Mouse (Mus musculus): Measurements from ENCODE around the gene Cpsf3. TPM values are rescaled to one million over a fixed set of nuclear protein-coding genes. Genes with fewer than 3 reads are reported as not detected.

The Cpsf3 gene
- polyA plus RNA-seq, 1 experiment: not detected

- TF ChIP-seq CTCF (IDR thresholded peaks at IDR 0.05; ENCODE audit: insufficient read depth, low read depth, low read length) (no peak), POLR2A (IDR thresholded peaks at IDR 0.05; ENCODE audit: insufficient read depth, low read depth, low read length) (peak; percentile 43; the same call in 1 of the 2 replicates)
- H3K27ac ChIP-seq (ENCODE audit: insufficient read depth, low read depth, low read length): peak within 1 kb of the TSS; percentile 57
- H3K4me1 ChIP-seq (ENCODE audit: control insufficient read depth, insufficient read depth, low read length): no peaks in the 10 kb centered on the region; the same call in 1 of the 2 replicates
- H3K4me3 ChIP-seq (ENCODE audit: insufficient read depth, low read depth, low read length): peak within 1 kb of the TSS; percentile 67
- under 1% methylated on average over 28 of the region's 28 CpGs for WGBS
These were observed 1.0 kb downstream of the Cpsf3 start, which contains the start of gene Itgb1bp1 for GRCm38 (mm10) chr12:21286243-21286622. Gene Itgb1bp1 (minus strand): TSS chr12:21286284.

- WGBS: 27% methylated on average over 18 of the region's 18 CpGs
- Histone ChIP-seq H3K4me1 (ENCODE audit: control insufficient read depth, insufficient read depth, low read length) (no peaks in the 10 kb centered on the region; the same call in 1 of the 2 replicates), H3K27ac (ENCODE audit: insufficient read depth, low read depth, low read length) (peak overlapping the region; percentile 57), H3K4me3 (ENCODE audit: insufficient read depth, low read depth, low read length) (peak overlapping the region; percentile 67)
- TF ChIP-seq POLR2A (IDR thresholded peaks at IDR 0.05; ENCODE audit: insufficient read depth, low read depth, low read length): no peak
- TF ChIP-seq CTCF (IDR thresholded peaks at IDR 0.05; ENCODE audit: insufficient read depth, low read depth, low read length): no peak
These were observed 1.8 kb downstream of the Cpsf3 start for GRCm38 (mm10) chr12:21286712-21287650.

GRCm38 (mm10) chr12:21288716-21289395 is 3.7 kb downstream of the Cpsf3 start:
- Histone ChIP-seq H3K4me3 (ENCODE audit: insufficient read depth, low read depth, low read length) (no peak overlapping the region), H3K27ac (ENCODE audit: insufficient read depth, low read depth, low read length) (no peak overlapping the region), H3K4me1 (ENCODE audit: control insufficient read depth, insufficient read depth, low read length) (no peaks in the 10 kb centered on the region; the same call in 1 of the 2 replicates)
- WGBS: 60% methylated on average over 3 of the region's 3 CpGs
- TF ChIP-seq POLR2A (IDR thresholded peaks at IDR 0.05; ENCODE audit: insufficient read depth, low read depth, low read length) (no peak), CTCF (IDR thresholded peaks at IDR 0.05; ENCODE audit: insufficient read depth, low read depth, low read length) (no peak)

GRCm38 (mm10) chr12:21289651-21290050 is 4.5 kb downstream of the Cpsf3 start:
- no peak for TF ChIP-seq POLR2A (IDR thresholded peaks at IDR 0.05; ENCODE audit: insufficient read depth, low read depth, low read length)
- no peak for TF ChIP-seq CTCF (IDR thresholded peaks at IDR 0.05; ENCODE audit: insufficient read depth, low read depth, low read length)
- WGBS: 83% methylated on average over 6 of the region's 6 CpGs
- no peak overlapping the region for H3K4me3 ChIP-seq (ENCODE audit: insufficient read depth, low read depth, low read length)
- no peaks in the 10 kb centered on the region; the same call in 1 of the 2 replicates for H3K4me1 ChIP-seq (ENCODE audit: control insufficient read depth, insufficient read depth, low read length)
- H3K27ac ChIP-seq (ENCODE audit: insufficient read depth, low read depth, low read length): no peak overlapping the region

GRCm38 (mm10) chr12:21298856-21299255 is 13.7 kb downstream of the Cpsf3 start:
- Histone ChIP-seq H3K4me1 (ENCODE audit: control insufficient read depth, insufficient read depth, low read length) (no peaks in the 10 kb centered on the region), H3K4me3 (ENCODE audit: insufficient read depth, low read depth, low read length) (no peak overlapping the region), H3K27ac (ENCODE audit: insufficient read depth, low read depth, low read length) (no peak overlapping the region)
- no peak for TF ChIP-seq POLR2A (IDR thresholded peaks at IDR 0.05; ENCODE audit: insufficient read depth, low read depth, low read length)
- no peak for TF ChIP-seq CTCF (IDR thresholded peaks at IDR 0.05; ENCODE audit: insufficient read depth, low read depth, low read length)
- WGBS: 96% methylated on average over 11 of the region's 11 CpGs

- Histone ChIP-seq H3K4me3 (ENCODE audit: insufficient read depth, low read depth, low read length) (no peak overlapping the region), H3K27ac (ENCODE audit: insufficient read depth, low read depth, low read length) (no peak overlapping the region), H3K4me1 (ENCODE audit: control insufficient read depth, insufficient read depth, low read length) (no peaks in the 10 kb centered on the region)
- WGBS: 83% methylated on average over 7 of the region's 7 CpGs
- TF ChIP-seq CTCF (IDR thresholded peaks at IDR 0.05; ENCODE audit: insufficient read depth, low read depth, low read length) (no peak), POLR2A (IDR thresholded peaks at IDR 0.05; ENCODE audit: insufficient read depth, low read depth, low read length) (no peak)
These were observed 16.1 kb downstream of the Cpsf3 start for GRCm38 (mm10) chr12:21301324-21301723.

GRCm38 (mm10) chr12:21301932-21302331 is 16.7 kb downstream of the Cpsf3 start:
- H3K4me1 ChIP-seq (ENCODE audit: control insufficient read depth, insufficient read depth, low read length): no peaks in the 10 kb centered on the region
- TF ChIP-seq POLR2A (IDR thresholded peaks at IDR 0.05; ENCODE audit: insufficient read depth, low read depth, low read length) (no peak), CTCF (IDR thresholded peaks at IDR 0.05; ENCODE audit: insufficient read depth, low read depth, low read length) (no peak)
- H3K4me3 ChIP-seq (ENCODE audit: insufficient read depth, low read depth, low read length): no peak overlapping the region
- 93% methylated on average over 8 of the region's 8 CpGs for WGBS
- no peak overlapping the region for H3K27ac ChIP-seq (ENCODE audit: insufficient read depth, low read depth, low read length)

GRCm38 (mm10) chr12:21302361-21302783 is 17.2 kb downstream of the Cpsf3 start:
- TF ChIP-seq POLR2A (IDR thresholded peaks at IDR 0.05; ENCODE audit: insufficient read depth, low read depth, low read length): no peak
- Histone ChIP-seq H3K4me1 (ENCODE audit: control insufficient read depth, insufficient read depth, low read length) (no peaks in the 10 kb centered on the region), H3K4me3 (ENCODE audit: insufficient read depth, low read depth, low read length) (no peak overlapping the region), H3K27ac (ENCODE audit: insufficient read depth, low read depth, low read length) (no peak overlapping the region)
- WGBS: 87% methylated on average over 5 of the region's 5 CpGs

GRCm38 (mm10) chr12:21305741-21306140 is 20.6 kb downstream of the Cpsf3 start:
- WGBS: 96% methylated on average over 4 of the region's 4 CpGs
- H3K4me3 ChIP-seq (ENCODE audit: insufficient read depth, low read depth, low read length): no peak overlapping the region
- H3K27ac ChIP-seq (ENCODE audit: insufficient read depth, low read depth, low read length): no peak overlapping the region
- no peaks in the 10 kb centered on the region for H3K4me1 ChIP-seq (ENCODE audit: control insufficient read depth, insufficient read depth, low read length)
- TF ChIP-seq CTCF (IDR thresholded peaks at IDR 0.05; ENCODE audit: insufficient read depth, low read depth, low read length) (no peak), POLR2A (IDR thresholded peaks at IDR 0.05; ENCODE audit: insufficient read depth, low read depth, low read length) (no peak)

All from olfactory bulb, adult 2 months (tissue).